Mouse (Mus musculus) C2C12 (cell line): ENCODE data around the gene Tppp3.

ENCODE experiments used
- CEBPB ChIP-seq: IDR thresholded peaks from one replicate; pipeline ENCODE4 v1.6.1; 2011; ENCODE audit warnings: low read depth, mild to moderate bottlenecking, control low read depth, moderate library complexity
- CTCF ChIP-seq: IDR thresholded peaks from one replicate; pipeline ENCODE4 v1.5.1; 2011; ENCODE audit not compliant: control insufficient read depth, insufficient read depth, insufficient read length
- MAX ChIP-seq: IDR thresholded peaks from one replicate; pipeline ENCODE4 v1.6.1; 2011; ENCODE audit warnings: mild to moderate bottlenecking, control low read depth
- USF1 ChIP-seq: IDR thresholded peaks from one replicate; pipeline ENCODE4 v1.6.1; 2011; ENCODE audit warnings: low read depth, mild to moderate bottlenecking, control low read depth, moderate library complexity

- TF ChIP-seq MAX, result no peak
- TF ChIP-seq CEBPB, result no peak
- TF ChIP-seq CTCF, result no peak
- TF ChIP-seq USF1, result no peak
Observed at GRCm38 (mm10) chr8:105431743-105432515, 39.4 kb downstream of the Tppp3 start.
